Mouse (Mus musculus): Measurements from ENCODE around the gene Olfr1188. TPM values are rescaled to one million over a fixed set of nuclear protein-coding genes. Genes with fewer than 3 reads are reported as not detected.
"Not testable (repeated sequence)": the region's sequence is repeated elsewhere in the genome, so short reads cannot be mapped to it uniquely, and the experiment has no call there.

The Olfr1188 gene
- polyA plus RNA-seq (2015; fragmentation: Nextera tagmentation; extraction: Ambion mirVana), result not detected in 2 replicates

DNA sequence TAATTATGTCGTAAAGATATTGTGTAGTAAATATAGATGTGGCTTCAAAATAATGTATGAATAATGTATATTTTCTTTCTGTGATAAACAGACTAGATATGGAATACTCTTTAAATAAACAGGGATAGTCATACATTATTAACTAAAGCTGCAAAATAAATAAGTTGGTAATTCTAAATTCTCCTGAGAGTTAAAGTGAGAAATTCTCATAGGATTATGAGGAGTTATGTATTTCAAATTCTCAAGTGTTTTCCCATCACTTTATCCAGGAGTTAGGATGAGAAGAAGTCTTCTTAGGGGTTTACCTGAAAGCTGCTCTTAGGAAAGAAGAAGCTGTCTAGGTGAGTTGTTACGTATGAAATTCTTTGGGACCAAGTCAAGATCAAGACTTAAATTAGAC lies at the start of gene Olfr1188:
Olfr1188 (plus strand) TSS at position 301 of the 400 bp plus-strand sequence.
- ATAC-seq (ENCODE audit: insufficient number of reproducible peaks, low FRiP score, low TSS enrichment, low read depth), result no peak
- Histone ChIP-seq H3K4me2 (no peak within 1 kb of the TSS), H3K27ac (no peak within 1 kb of the TSS), H3K27me3 (no peaks in the 10 kb centered on the region), H3K4me1 (no peaks in the 10 kb centered on the region), H3K36me3 (no peaks in the 10 kb centered on the region), H3K4me3 (no peak within 1 kb of the TSS), H3K9me3 (no peaks in the 10 kb centered on the region), H3K9ac (no peak within 1 kb of the TSS)
- 91% methylated on average over 2 of the region's 2 CpGs for WGBS

DNA sequence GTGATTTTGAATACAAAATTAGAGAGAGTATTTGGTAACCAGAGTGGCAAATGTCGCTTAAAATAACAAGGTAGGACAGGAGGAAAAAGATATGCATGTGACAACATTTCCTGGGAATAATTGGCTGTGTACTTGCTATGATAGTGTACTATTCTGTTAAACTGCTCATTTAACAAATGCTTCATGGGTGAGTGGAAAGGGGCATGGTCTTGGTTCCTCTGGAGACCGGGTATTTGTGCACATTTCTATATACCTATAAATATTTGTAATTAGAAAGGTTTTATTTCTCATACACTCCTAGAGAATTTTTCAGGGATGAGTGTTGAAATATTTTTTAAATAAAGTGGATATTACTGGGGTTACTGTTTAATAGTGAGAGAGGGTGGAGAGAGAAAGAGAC lies 38.5 kb upstream of the Olfr1188 start, which contains the start of gene Olfr1186:
Olfr1186 (plus strand) TSS at position 301 of the 400 bp plus-strand sequence.
- no peaks in the 10 kb centered on the region for H3K9me3 ChIP-seq
- no peak within 1 kb of the TSS for H3K27ac ChIP-seq
- no peak within 1 kb of the TSS for H3K9ac ChIP-seq
- no peaks in the 10 kb centered on the region for H3K27me3 ChIP-seq
- H3K4me2 ChIP-seq, result no peak within 1 kb of the TSS
- no peaks in the 10 kb centered on the region for H3K4me1 ChIP-seq
- ATAC-seq (ENCODE audit: insufficient number of reproducible peaks, low FRiP score, low TSS enrichment, low read depth), result no peak
- no peak within 1 kb of the TSS for H3K4me3 ChIP-seq
- H3K36me3 ChIP-seq, result no peaks in the 10 kb centered on the region
- WGBS, result 70% methylated on average over 2 of the region's 2 CpGs

DNA sequence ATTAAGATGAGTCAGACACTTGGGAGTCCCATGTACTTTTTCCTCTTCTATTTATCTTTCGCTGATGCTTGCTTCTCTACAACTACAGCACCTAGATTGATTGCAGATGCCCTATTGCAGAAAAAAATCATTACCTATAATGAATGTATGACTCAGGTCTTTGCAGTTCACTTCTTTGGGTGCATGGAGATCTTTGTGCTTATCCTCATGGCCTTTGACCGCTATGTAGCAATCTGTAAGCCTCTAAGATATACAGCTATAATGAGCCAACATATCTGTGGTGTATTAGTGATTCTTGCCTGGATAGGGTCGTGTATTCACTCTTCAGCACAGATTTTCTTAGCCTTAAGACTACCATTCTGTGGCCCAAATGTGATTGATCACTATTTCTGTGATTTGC lies 31.0 kb upstream of the Olfr1188 start:
- Histone ChIP-seq H3K36me3 (no peaks in the 10 kb centered on the region), H3K9ac (no peak overlapping the region), H3K4me3 (no peak overlapping the region), H3K9me3 (no peaks in the 10 kb centered on the region), H3K4me1 (no peaks in the 10 kb centered on the region), H3K27me3 (no peaks in the 10 kb centered on the region), H3K27ac (no peak overlapping the region), H3K4me2 (no peak overlapping the region)
- ATAC-seq (ENCODE audit: insufficient number of reproducible peaks, low FRiP score, low TSS enrichment, low read depth), result no peak
- WGBS, result 68% methylated on average over 3 of the region's 3 CpGs

DNA sequence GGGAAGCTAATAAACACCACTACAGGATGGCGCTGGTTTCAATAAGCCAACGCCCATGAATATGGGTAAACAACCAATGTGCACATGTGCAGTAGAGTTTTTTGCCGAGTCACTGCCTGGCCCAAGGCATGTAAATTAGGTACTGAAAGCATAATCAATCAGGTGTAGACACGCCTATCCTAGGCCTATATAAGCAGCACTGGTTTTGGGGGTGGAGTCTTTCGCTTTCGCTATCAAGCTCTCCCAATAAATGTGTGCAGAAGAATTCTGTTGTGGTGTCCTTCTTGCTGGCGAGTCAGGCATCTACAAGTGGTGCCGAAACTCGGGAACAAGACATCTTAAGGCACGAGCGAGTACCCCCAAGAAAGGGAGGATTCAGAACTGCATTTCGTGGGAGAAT lies 16.0 kb downstream of the Olfr1188 start:
- not testable (repeated sequence) for H3K4me1 ChIP-seq; H3K9me3 ChIP-seq; H3K4me2 ChIP-seq; H3K27ac ChIP-seq; H3K27me3 ChIP-seq; ATAC-seq (ENCODE audit: insufficient number of reproducible peaks, low FRiP score, low TSS enrichment, low read depth); H3K36me3 ChIP-seq; H3K4me3 ChIP-seq; H3K9ac ChIP-seq
- 90% methylated on average over 12 of the region's 12 CpGs for WGBS

DNA sequence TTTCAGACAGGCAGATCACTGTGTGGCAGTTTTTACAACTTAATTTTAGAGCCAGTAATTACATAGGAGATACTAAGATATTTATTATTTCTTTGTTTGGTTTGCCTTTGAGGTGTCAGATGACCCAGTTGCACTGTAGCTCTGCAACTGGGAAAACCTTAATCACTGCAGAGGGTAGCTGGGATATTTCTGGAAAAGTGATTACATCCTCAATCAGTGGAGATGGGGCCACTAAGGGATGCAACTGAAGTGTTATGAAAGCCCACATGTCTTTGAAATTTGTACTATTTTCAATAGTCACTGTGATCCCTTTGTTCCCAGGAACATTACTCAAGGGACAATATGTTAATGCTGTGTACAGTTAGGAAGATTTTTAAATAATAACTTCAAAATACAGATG lies 29.4 kb downstream of the Olfr1188 start, which contains the start of gene Olfr1189:
Olfr1189 (plus strand) TSS at position 301 of the 400 bp plus-strand sequence.
- H3K4me2 ChIP-seq, result no peak within 1 kb of the TSS
- no peak within 1 kb of the TSS for H3K27ac ChIP-seq
- no peak for ATAC-seq (ENCODE audit: insufficient number of reproducible peaks, low FRiP score, low TSS enrichment, low read depth)
- no peaks in the 10 kb centered on the region for H3K27me3 ChIP-seq
- H3K4me3 ChIP-seq, result no peak within 1 kb of the TSS
- H3K36me3 ChIP-seq, result no peaks in the 10 kb centered on the region
- no peaks in the 10 kb centered on the region for H3K9me3 ChIP-seq
- H3K9ac ChIP-seq, result no peak within 1 kb of the TSS
- H3K4me1 ChIP-seq, result no peaks in the 10 kb centered on the region

Other genes with a start within 250 kb of the Olfr1188 start
- not detected in 2 replicates for gene Olfr1174-ps, start 241.8 kb upstream of the Olfr1188 start, polyA plus RNA-seq (2015; fragmentation: Nextera tagmentation; extraction: Ambion mirVana)
- gene Olfr1175-ps, start 229.7 kb upstream of the Olfr1188 start, polyA plus RNA-seq (2015; fragmentation: Nextera tagmentation; extraction: Ambion mirVana), result not detected in 2 replicates
- not detected in 2 replicates for gene Olfr1176, start 220.2 kb upstream of the Olfr1188 start, polyA plus RNA-seq (2015; fragmentation: Nextera tagmentation; extraction: Ambion mirVana)
- not detected in 2 replicates for gene Olfr1177-ps, start 210.4 kb upstream of the Olfr1188 start, polyA plus RNA-seq (2015; fragmentation: Nextera tagmentation; extraction: Ambion mirVana)
- not detected in 2 replicates for gene Olfr1178, start 169.9 kb upstream of the Olfr1188 start, polyA plus RNA-seq (2015; fragmentation: Nextera tagmentation; extraction: Ambion mirVana)
- not detected in 2 replicates for gene Olfr1179, start 150.5 kb upstream of the Olfr1188 start, polyA plus RNA-seq (2015; fragmentation: Nextera tagmentation; extraction: Ambion mirVana)
- gene Olfr1180, start 137.8 kb upstream of the Olfr1188 start, polyA plus RNA-seq (2015; fragmentation: Nextera tagmentation; extraction: Ambion mirVana), result not detected in 2 replicates
- not detected in 2 replicates for gene Olfr1181, start 130.8 kb upstream of the Olfr1188 start, polyA plus RNA-seq (2015; fragmentation: Nextera tagmentation; extraction: Ambion mirVana)
- gene Gm13757, start 107.8 kb upstream of the Olfr1188 start, polyA plus RNA-seq (2015; fragmentation: Nextera tagmentation; extraction: Ambion mirVana), result not detected in 2 replicates
- not detected in 2 replicates for gene Olfr1183, start 102.1 kb upstream of the Olfr1188 start, polyA plus RNA-seq (2015; fragmentation: Nextera tagmentation; extraction: Ambion mirVana)
- not detected in 2 replicates for gene Olfr1184, start 73.3 kb upstream of the Olfr1188 start, polyA plus RNA-seq (2015; fragmentation: Nextera tagmentation; extraction: Ambion mirVana)
- not detected in 2 replicates for gene Olfr1185-ps1, start 63.6 kb upstream of the Olfr1188 start, polyA plus RNA-seq (2015; fragmentation: Nextera tagmentation; extraction: Ambion mirVana)
- not detected in 2 replicates for gene Olfr1186, start 38.4 kb upstream of the Olfr1188 start, polyA plus RNA-seq (2015; fragmentation: Nextera tagmentation; extraction: Ambion mirVana)
- gene Olfr1189, start 29.5 kb downstream of the Olfr1188 start, polyA plus RNA-seq (2015; fragmentation: Nextera tagmentation; extraction: Ambion mirVana), result not detected in 2 replicates
- gene Olfr1191-ps1, start 83.6 kb downstream of the Olfr1188 start, polyA plus RNA-seq (2015; fragmentation: Nextera tagmentation; extraction: Ambion mirVana), result not detected in 2 replicates
- gene Olfr1192-ps1, start 91.6 kb downstream of the Olfr1188 start, polyA plus RNA-seq (2015; fragmentation: Nextera tagmentation; extraction: Ambion mirVana), result not detected in 2 replicates
- gene Olfr1193, start 118.7 kb downstream of the Olfr1188 start, polyA plus RNA-seq (2015; fragmentation: Nextera tagmentation; extraction: Ambion mirVana), result not detected in 2 replicates
- gene Olfr1195, start 132.3 kb downstream of the Olfr1188 start, polyA plus RNA-seq (2015; fragmentation: Nextera tagmentation; extraction: Ambion mirVana), result not detected in 2 replicates
- not detected in 2 replicates for gene Olfr1196, start 147.7 kb downstream of the Olfr1188 start, polyA plus RNA-seq (2015; fragmentation: Nextera tagmentation; extraction: Ambion mirVana)
- gene Olfr1197, start 175.4 kb downstream of the Olfr1188 start, polyA plus RNA-seq (2015; fragmentation: Nextera tagmentation; extraction: Ambion mirVana), result not detected in 2 replicates
- not detected in 2 replicates for gene Olfr1198, start 194.4 kb downstream of the Olfr1188 start, polyA plus RNA-seq (2015; fragmentation: Nextera tagmentation; extraction: Ambion mirVana)
- gene Olfr1199, start 203.5 kb downstream of the Olfr1188 start, polyA plus RNA-seq (2015; fragmentation: Nextera tagmentation; extraction: Ambion mirVana), result not detected in 2 replicates
- not detected in 2 replicates for gene Olfr1200, start 213.6 kb downstream of the Olfr1188 start, polyA plus RNA-seq (2015; fragmentation: Nextera tagmentation; extraction: Ambion mirVana)
- not detected in 2 replicates for gene Olfr1201, start 236.1 kb downstream of the Olfr1188 start, polyA plus RNA-seq (2015; fragmentation: Nextera tagmentation; extraction: Ambion mirVana)

Measured in limb, embryonic 15.5 days (tissue).